Mouse (Mus musculus) left cerebral cortex, postnatal 10 days (tissue): Measurements from ENCODE around the gene Klhdc1. TPM values are rescaled to one million over a fixed set of nuclear protein-coding genes. Genes with fewer than 3 reads are reported as not detected.

ENCODE experiments used
- DNase-seq, 2 experiments: peaks; one replicate each; pipeline ENCODE4 v3.0.0; 2021 to 2022; ENCODE audit warnings: low spot score in 2 of 2, mixed read lengths in 1 of 2; ENCODE audit errors: extremely low spot score in 1 of 2
- intact Hi-C: fragments of 180-260 bp; cut with DNase I; formaldehyde crosslinking; loops from one replicate; pipeline ENCODE4 v1.15.1; 2025
- total RNA-seq, 2 experiments: library from RNA; stranded (reverse); gene quantifications; 2 replicates each; pipeline ENCODE4 v1.2.3; 2021

Klhdc1 gene
- 10 to 100 TPM; 15.0 to 16.7 TPM for total RNA-seq

- DNase-seq: no peak
- intact Hi-C loops: no loop called here
Measured at GRCm38 (mm10) chr12:69240876-69241275, at the start of gene Klhdc1. Gene Klhdc1, plus strand, starts transcription at chr12:69241176.

GRCm38 (mm10) chr12:69191396-69191795 is 49.6 kb upstream of the Klhdc1 start:
- DNase-seq: no peak
- intact Hi-C loops: loop anchor here (10.0 kb wide), 1 partner anchor 393 kb away; the partner anchor contains the start of gene Vcpkmt

- intact Hi-C loops: loop anchor here (10.0 kb wide), 1 partner anchor 392 kb away; the partner anchor contains the start of gene Vcpkmt
- DNase-seq: no peak
Measured at GRCm38 (mm10) chr12:69192637-69193036, 48.3 kb upstream of the Klhdc1 start.

- intact Hi-C loops: loop anchor here (5.0 to 10.0 kb wide), 2 partner anchors 101 to 388 kb away; partner anchors contain the start of genes Klhdc2 and Vcpkmt
- DNase-seq: peak; percentile 59 to 83
Measured at GRCm38 (mm10) chr12:69196444-69197377, 44.3 kb upstream of the Klhdc1 start, which contains the start of gene Gm49383. Gene Gm49383, minus strand, starts transcription at chr12:69197104.

GRCm38 (mm10) chr12:69197378-69198163 is 43.4 kb upstream of the Klhdc1 start:
- intact Hi-C loops: loop anchor here (5.0 to 10.0 kb wide), 2 partner anchors 100 to 387 kb away; partner anchors contain the start of genes Klhdc2 and Vcpkmt
- DNase-seq: peak in 1 of 2 experiments; percentile 79

- peak; percentile 59 to 83 for DNase-seq
- intact Hi-C loops: loop anchor here (5.0 to 10.0 kb wide), 2 partner anchors 99 to 387 kb away; partner anchors contain the start of genes Klhdc2 and Vcpkmt
Measured at GRCm38 (mm10) chr12:69198164-69198535, 42.8 kb upstream of the Klhdc1 start, which contains the start of gene Dnaaf2. Gene Dnaaf2, minus strand, starts transcription at chr12:69198429.

- DNase-seq: no peak
- intact Hi-C loops: loop anchor here (5.0 to 10.0 kb wide), 2 partner anchors 98 to 386 kb away; partner anchors contain the start of genes Klhdc2 and Vcpkmt
Measured at GRCm38 (mm10) chr12:69198985-69199384, 42.0 kb upstream of the Klhdc1 start.

GRCm38 (mm10) chr12:69204052-69204833 is 36.7 kb upstream of the Klhdc1 start, which contains the start of gene Gm49384:
Gene Gm49384, minus strand, starts transcription at chr12:69204267.
- intact Hi-C loops: no loop called here
- DNase-seq: no peak

- no peak for DNase-seq
- intact Hi-C loops: no loop called here
Measured at GRCm38 (mm10) chr12:69207396-69207795, 33.6 kb upstream of the Klhdc1 start.

GRCm38 (mm10) chr12:69207926-69208325 is 33.0 kb upstream of the Klhdc1 start:
- no peak for DNase-seq
- intact Hi-C loops: no loop called here

GRCm38 (mm10) chr12:69208520-69208919 is 32.5 kb upstream of the Klhdc1 start:
- intact Hi-C loops: no loop called here
- DNase-seq: no peak

- no peak for DNase-seq
- intact Hi-C loops: loop anchor here (5.0 kb wide), 1 partner anchor 87 kb away; the partner anchor contains the start of gene Klhdc2
Measured at GRCm38 (mm10) chr12:69210056-69210979, 30.7 kb upstream of the Klhdc1 start.

- no peak for DNase-seq
Measured at GRCm38 (mm10) chr12:69211057-69211456, 29.9 kb upstream of the Klhdc1 start.

GRCm38 (mm10) chr12:69213186-69213777 is 27.7 kb upstream of the Klhdc1 start:
- DNase-seq: no peak
- intact Hi-C loops: loop anchor here (5.0 kb wide), 1 partner anchor 84 kb away; the partner anchor contains the start of gene Klhdc2

More at GRCm38 (mm10) chr12:69211057-69211456, 29.9 kb upstream of the Klhdc1 start:
- intact Hi-C loops: loop anchor here (5.0 kb wide), 1 partner anchor 86 kb away; the partner anchor contains the start of gene Klhdc2

- intact Hi-C loops: loop anchor here (5.0 kb wide), 1 partner anchor 83 kb away; the partner anchor contains the start of gene Klhdc2
- DNase-seq: no peak
Measured at GRCm38 (mm10) chr12:69214393-69214792, 26.6 kb upstream of the Klhdc1 start.
